Mouse (Mus musculus): ENCODE measurements around the gene Ciapin1. TPM values are rescaled to one million over a fixed set of nuclear protein-coding genes. Genes with fewer than 3 reads are reported as not detected.

The Ciapin1 gene
- polyA plus RNA-seq, 1 experiment from 2014 or later: 204 TPM

GRCm38 (mm10) chr8:94770945-94771344, 67.2 kb downstream of the Ciapin1 start:
- Histone ChIP-seq H3K4me3 (no peak overlapping the region), H3K4me2 (peak overlapping the region; percentile 78), H3K27me3 (peaks cover 28% of the 10 kb centered on the region), H3K9ac (no peak overlapping the region), H3K9me3 (no peaks in the 10 kb centered on the region), H3K4me1 (replicated peaks) (peaks cover 41% of the 10 kb centered on the region), H3K36me3 (no peaks in the 10 kb centered on the region), H3K27ac (replicated peaks) (peak overlapping the region; percentile 70; the same call in 1 of the 2 replicates)
- 52% methylated on average over 6 of the region's 6 CpGs for WGBS
- ATAC-seq (ENCODE audit: low read depth): no peak

Other genes with a start within 250 kb of the Ciapin1 start
- 54.0 and 54.1 TPM in 2 replicates for gene Rspry1, start 236.4 kb downstream of the Ciapin1 start, polyA plus RNA-seq (2015; fragmentation: Nextera tagmentation; extraction: Ambion mirVana)
- 80.5 and 97.9 TPM in 2 replicates for gene Fam192a, start 236.4 kb downstream of the Ciapin1 start, polyA plus RNA-seq (2015; fragmentation: Nextera tagmentation; extraction: Ambion mirVana)
- gene Arl2bp, start 171.8 kb downstream of the Ciapin1 start, polyA plus RNA-seq (2015; fragmentation: Nextera tagmentation; extraction: Ambion mirVana): 219 and 224 TPM in 2 replicates
- gene Pllp, start 142.1 kb downstream of the Ciapin1 start, polyA plus RNA-seq (2015; fragmentation: Nextera tagmentation; extraction: Ambion mirVana): 1.0 and 2.1 TPM in 2 replicates
- not detected in 2 replicates for gene Ccl22, start 92.8 kb downstream of the Ciapin1 start, polyA plus RNA-seq (2015; fragmentation: Nextera tagmentation; extraction: Ambion mirVana)
- 17.8 and 17.9 TPM in 2 replicates for gene Cx3cl1, start 66.3 kb downstream of the Ciapin1 start, polyA plus RNA-seq (2015; fragmentation: Nextera tagmentation; extraction: Ambion mirVana)
- gene Ccl17, start 27.9 kb downstream of the Ciapin1 start, polyA plus RNA-seq (2015; fragmentation: Nextera tagmentation; extraction: Ambion mirVana): not detected in 2 replicates
- gene Coq9, start within 50 bp of the Ciapin1 start, polyA plus RNA-seq (2015; fragmentation: Nextera tagmentation; extraction: Ambion mirVana): 57.7 and 64.4 TPM in 2 replicates
- gene Polr2c, start 19.1 kb upstream of the Ciapin1 start, polyA plus RNA-seq (2015; fragmentation: Nextera tagmentation; extraction: Ambion mirVana): 116 and 125 TPM in 2 replicates
- 80.2 and 103 TPM in 2 replicates for gene Dok4, start 38.0 kb upstream of the Ciapin1 start, polyA plus RNA-seq (2015; fragmentation: Nextera tagmentation; extraction: Ambion mirVana)
- gene Ccdc102a, start 79.7 kb upstream of the Ciapin1 start, polyA plus RNA-seq (2015; fragmentation: Nextera tagmentation; extraction: Ambion mirVana): 8.1 and 10.1 TPM in 2 replicates
- gene Adgrg5, start 85.3 kb upstream of the Ciapin1 start, polyA plus RNA-seq (2015; fragmentation: Nextera tagmentation; extraction: Ambion mirVana): 0.07 and 0.48 TPM in 2 replicates
- gene Adgrg1, start 136.4 kb upstream of the Ciapin1 start, polyA plus RNA-seq (2015; fragmentation: Nextera tagmentation; extraction: Ambion mirVana): 160 and 168 TPM in 2 replicates
- 1.4 and 1.5 TPM in 2 replicates for gene Adgrg3, start 179.3 kb upstream of the Ciapin1 start, polyA plus RNA-seq (2015; fragmentation: Nextera tagmentation; extraction: Ambion mirVana)
- gene Drc7, start 216.7 kb upstream of the Ciapin1 start, polyA plus RNA-seq (2015; fragmentation: Nextera tagmentation; extraction: Ambion mirVana): 0.18 and 0.26 TPM in 2 replicates
- 37.9 and 41.4 TPM in 2 replicates for gene Katnb1, start 242.8 kb upstream of the Ciapin1 start, polyA plus RNA-seq (2015; fragmentation: Nextera tagmentation; extraction: Ambion mirVana)